Mouse (Mus musculus): ENCODE measurements around the gene Mybpc2.

The Mybpc2 gene

GRCm38 (mm10) chr7:44546274-44546673, 21.8 kb upstream of the Mybpc2 start:
- DNase-seq (ENCODE audit: low read depth, low spot score) = no peak

- no peak for DNase-seq (ENCODE audit: low read depth, low spot score)
These were observed 18.6 kb upstream of the Mybpc2 start for GRCm38 (mm10) chr7:44543071-44543470.

- DNase-seq (ENCODE audit: low read depth, low spot score) = no peak
These were observed 18.1 kb upstream of the Mybpc2 start for GRCm38 (mm10) chr7:44542555-44542954.

GRCm38 (mm10) chr7:44538756-44539624, 14.5 kb upstream of the Mybpc2 start:
- DNase-seq (ENCODE audit: low read depth, low spot score) = no peak

- no peak for DNase-seq (ENCODE audit: low read depth, low spot score)
These were observed 13.0 kb upstream of the Mybpc2 start for GRCm38 (mm10) chr7:44537496-44537895.

GRCm38 (mm10) chr7:44537009-44537408, 12.6 kb upstream of the Mybpc2 start:
- no peak for DNase-seq (ENCODE audit: low read depth, low spot score)

- DNase-seq (ENCODE audit: low read depth, low spot score) = no peak
These were observed 12.1 kb upstream of the Mybpc2 start for GRCm38 (mm10) chr7:44536590-44536968.

- no peak for DNase-seq (ENCODE audit: low read depth, low spot score)
These were observed 11.5 kb upstream of the Mybpc2 start for GRCm38 (mm10) chr7:44535657-44536589.

- no peak for DNase-seq (ENCODE audit: low read depth, low spot score)
These were observed 10.4 kb upstream of the Mybpc2 start for GRCm38 (mm10) chr7:44534656-44535441.

GRCm38 (mm10) chr7:44534242-44534641, 9.8 kb upstream of the Mybpc2 start:
- no peak for DNase-seq (ENCODE audit: low read depth, low spot score)

- DNase-seq (ENCODE audit: low read depth, low spot score) = no peak
These were observed 9.2 kb upstream of the Mybpc2 start for GRCm38 (mm10) chr7:44533746-44534045.

- DNase-seq (ENCODE audit: low read depth, low spot score) = no peak
These were observed 8.7 kb upstream of the Mybpc2 start for GRCm38 (mm10) chr7:44532918-44533745.

GRCm38 (mm10) chr7:44531946-44532732, 7.7 kb upstream of the Mybpc2 start, which contains the start of gene Spib:
TSS of gene Spib (minus strand) at chr7:44532071.
- no peak for DNase-seq (ENCODE audit: low read depth, low spot score)

- DNase-seq (ENCODE audit: low read depth, low spot score) = no peak
These were observed 6.8 kb upstream of the Mybpc2 start for GRCm38 (mm10) chr7:44531207-44531606.

GRCm38 (mm10) chr7:44530507-44530906, 6.1 kb upstream of the Mybpc2 start:
- no peak for DNase-seq (ENCODE audit: low read depth, low spot score)

GRCm38 (mm10) chr7:44529518-44529917, 5.1 kb upstream of the Mybpc2 start:
- no peak for DNase-seq (ENCODE audit: low read depth, low spot score)

- peak; percentile 65 for DNase-seq (ENCODE audit: low read depth, low spot score)
These were observed 3.3 kb upstream of the Mybpc2 start for GRCm38 (mm10) chr7:44527483-44528398.

- no peak for DNase-seq (ENCODE audit: low read depth, low spot score)
These were observed 2.1 kb upstream of the Mybpc2 start for GRCm38 (mm10) chr7:44526414-44527154.
